Mouse (Mus musculus): Measurements from ENCODE around the gene Gm13277.
A peak's percentile ranks its signal among the peaks of the same experiment; 100 is the strongest.
"Not testable (repeated sequence)": the region's sequence is repeated elsewhere in the genome, so short reads cannot be mapped to it uniquely, and the experiment has no call there.

Gm13277 gene

GRCm38 (mm10) chr4:88791250-88791649 is 2.8 kb downstream of the Gm13277 start, which contains the start of gene Gm13278:
TSS of gene Gm13278 (plus strand) at chr4:88791550.
- not testable (repeated sequence) for DNase-seq

GRCm38 (mm10) chr4:88793936-88794675 is 5.7 kb downstream of the Gm13277 start, which contains the start of gene Gm13275:
TSS of gene Gm13275 (plus strand) at chr4:88794487.
- DNase-seq: peak; percentile 82

GRCm38 (mm10) chr4:88797097-88797496 is 8.7 kb downstream of the Gm13277 start, which contains the start of gene Gm13279:
TSS of gene Gm13279 (plus strand) at chr4:88797397.
- DNase-seq: not testable (repeated sequence)

GRCm38 (mm10) chr4:88799365-88799764 is 10.9 kb downstream of the Gm13277 start, which contains the start of gene Gm13285:
TSS of gene Gm13285 (plus strand) at chr4:88799665.
- not testable (repeated sequence) for DNase-seq

GRCm38 (mm10) chr4:88802954-88803353 is 14.5 kb downstream of the Gm13277 start, which contains the start of gene Gm13287:
TSS of gene Gm13287 (plus strand) at chr4:88803254.
- DNase-seq: not testable (repeated sequence)

- DNase-seq: not testable (repeated sequence)
Measured at GRCm38 (mm10) chr4:88805231-88805630, 16.8 kb downstream of the Gm13277 start, which contains the start of gene Gm13288. TSS of gene Gm13288 (plus strand) at chr4:88805531.

GRCm38 (mm10) chr4:88805761-88806160 is 17.3 kb downstream of the Gm13277 start:
- peak; percentile 44 for DNase-seq

GRCm38 (mm10) chr4:88815928-88816327 is 27.5 kb downstream of the Gm13277 start, which contains the start of gene Ifna7:
TSS of gene Ifna7 (plus strand) at chr4:88816228.
- no peak for DNase-seq

GRCm38 (mm10) chr4:88819659-88820058 is 31.2 kb downstream of the Gm13277 start, which contains the start of gene Ifna11:
TSS of gene Ifna11 (plus strand) at chr4:88819959.
- DNase-seq: no peak

GRCm38 (mm10) chr4:88822995-88823394 is 34.6 kb downstream of the Gm13277 start:
- no peak for DNase-seq

- not testable (repeated sequence) for DNase-seq
Measured at GRCm38 (mm10) chr4:88827116-88827515, 38.7 kb downstream of the Gm13277 start, which contains the start of gene Ifna6. TSS of gene Ifna6 (plus strand) at chr4:88827416.

GRCm38 (mm10) chr4:88830523-88830922 is 42.1 kb downstream of the Gm13277 start:
- DNase-seq: no peak

GRCm38 (mm10) chr4:88835225-88835624 is 46.8 kb downstream of the Gm13277 start, which contains the start of gene Ifna5:
TSS of gene Ifna5 (plus strand) at chr4:88835525.
- DNase-seq: not testable (repeated sequence)
